Mouse (Mus musculus) kidney, postnatal 25 days (tissue): ENCODE measurements around the gene Ulk4.
"Not testable (repeated sequence)": the region's sequence is repeated elsewhere in the genome, so short reads cannot be mapped to it uniquely, and the experiment has no call there.

ENCODE experiments used
- DNase-seq, 2 experiments: peaks; one replicate each; pipeline ENCODE4 v3.0.0; 2021; ENCODE audit warnings: mixed read lengths in 2 of 2

Gene Ulk4

DNA sequence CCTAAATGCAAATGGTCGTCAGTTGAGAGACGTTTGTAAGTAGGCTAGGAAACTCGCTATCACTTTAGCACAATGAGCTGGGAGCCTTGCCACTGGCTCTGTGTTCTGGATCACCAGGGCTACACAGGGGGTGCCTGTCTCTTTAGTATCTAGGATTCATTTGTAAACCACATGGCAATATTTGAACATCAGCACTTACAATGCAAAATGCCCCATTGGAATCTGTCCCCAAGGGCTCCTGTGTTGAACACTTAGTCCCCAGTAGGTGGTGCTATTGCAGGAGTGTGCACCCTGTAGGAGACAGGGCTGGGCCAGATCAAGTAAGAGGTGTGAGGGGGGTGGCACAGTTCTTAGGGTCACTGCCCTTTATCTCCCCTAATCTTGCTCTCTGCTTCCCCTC lies 217.7 kb downstream of the Ulk4 start:
- peak; percentile 26 to 46 for DNase-seq

GRCm38 (mm10) chr9:121058538-121058937 lies 218.5 kb downstream of the Ulk4 start:
- DNase-seq, result no peak

DNA sequence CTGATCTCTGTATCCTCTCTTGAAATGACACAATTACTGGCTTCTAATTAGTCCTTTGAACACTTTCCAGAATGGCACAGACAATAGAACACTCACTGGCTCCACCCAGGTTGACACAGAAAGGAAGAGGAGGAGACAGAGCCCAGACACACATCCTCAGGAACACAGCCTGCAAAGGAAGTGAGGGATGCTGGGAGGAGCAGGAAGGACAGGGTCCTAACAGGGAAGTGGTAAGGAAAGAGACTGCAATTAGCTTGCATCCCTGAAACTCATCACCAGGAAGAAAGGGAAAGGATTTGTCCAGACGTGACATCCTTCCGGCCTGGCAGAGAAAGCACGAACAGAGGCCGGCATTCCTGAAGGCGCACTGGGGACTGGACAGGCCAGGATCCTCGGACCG lies 218.9 kb downstream of the Ulk4 start:
- DNase-seq, result peak; percentile 58 to 80

DNA sequence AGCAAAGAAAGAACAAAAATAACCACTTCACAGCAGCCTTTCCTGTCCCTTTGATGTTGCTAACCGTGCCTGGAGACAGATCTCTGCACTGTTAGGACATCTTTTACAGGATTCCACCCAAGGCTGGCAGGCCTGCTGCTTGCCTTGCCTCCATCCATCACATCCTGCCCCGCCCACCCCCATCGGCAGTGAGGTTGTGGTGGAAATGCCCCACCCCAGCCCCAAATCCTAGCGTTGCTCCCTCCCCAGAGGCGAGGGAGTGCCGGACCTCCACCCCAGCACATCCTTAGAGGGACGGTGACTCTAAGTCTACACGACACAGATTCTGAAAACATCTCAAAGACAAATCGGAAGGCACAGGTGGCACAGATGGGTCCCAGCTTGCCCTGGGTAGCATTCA lies 219.6 kb downstream of the Ulk4 start:
- peak; percentile 45 to 77 for DNase-seq

DNA sequence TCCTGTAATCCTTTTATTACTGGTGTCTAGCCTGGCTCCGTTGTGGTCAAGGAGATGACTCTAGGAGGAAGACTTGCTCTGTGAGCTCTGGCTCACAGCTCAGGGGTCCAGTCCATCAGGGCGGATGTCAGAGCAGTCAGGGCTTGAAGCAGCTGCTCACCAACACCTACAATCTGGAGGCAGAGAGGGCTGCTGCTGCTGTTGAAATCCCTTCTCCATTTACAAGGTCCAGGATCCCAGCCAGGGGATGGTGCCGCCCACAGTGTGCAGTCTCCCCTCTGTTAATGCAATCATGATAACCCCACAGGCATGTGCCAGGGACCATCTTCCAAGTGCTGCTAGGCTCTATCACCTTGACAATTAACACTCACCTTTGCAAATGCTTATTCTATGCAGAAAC lies 220.5 kb downstream of the Ulk4 start:
- no peak for DNase-seq

DNA sequence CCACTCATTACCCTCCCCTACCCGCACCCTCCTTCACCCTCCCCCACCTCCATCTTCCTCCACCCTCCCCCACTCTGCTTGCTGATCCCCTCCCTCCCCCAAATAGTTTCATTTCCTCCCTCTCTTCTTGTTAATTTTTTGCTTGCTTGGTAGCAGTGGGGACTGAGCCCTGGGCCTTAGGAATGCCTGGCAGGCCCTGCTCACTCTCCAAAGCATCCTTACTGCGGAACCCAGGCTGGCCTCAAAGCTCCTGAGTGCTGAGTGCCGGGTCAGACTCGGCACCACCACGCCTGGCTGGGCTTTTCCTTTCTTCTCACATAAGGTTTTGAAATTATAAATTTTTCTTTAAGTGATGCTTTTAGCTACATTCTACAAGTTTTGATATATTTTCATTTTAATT lies 221.0 kb downstream of the Ulk4 start:
- no peak for DNase-seq

DNA sequence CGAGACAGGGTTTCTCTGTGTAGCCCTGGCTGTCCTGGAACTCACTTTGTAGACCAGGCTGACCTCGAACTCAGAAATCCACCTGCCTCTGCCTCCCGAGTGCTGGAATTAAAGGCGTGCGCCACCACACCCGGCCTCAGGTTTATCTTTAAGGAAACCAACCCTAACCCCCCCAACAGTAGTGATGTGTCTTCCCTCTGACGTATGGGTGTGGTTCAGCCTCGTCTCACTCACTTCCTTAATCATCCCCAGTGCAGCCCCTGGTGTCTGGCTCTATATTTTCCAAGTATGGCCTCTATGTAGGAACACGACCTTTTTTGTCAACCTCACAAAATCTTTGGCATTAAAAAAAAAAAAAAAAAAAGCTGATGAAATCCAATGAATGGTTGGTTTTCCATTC lies 231.3 kb downstream of the Ulk4 start:
- DNase-seq, result not testable (repeated sequence)

GRCm38 (mm10) chr9:121044471-121045206 lies 232.4 kb downstream of the Ulk4 start:
- DNase-seq, result no peak

DNA sequence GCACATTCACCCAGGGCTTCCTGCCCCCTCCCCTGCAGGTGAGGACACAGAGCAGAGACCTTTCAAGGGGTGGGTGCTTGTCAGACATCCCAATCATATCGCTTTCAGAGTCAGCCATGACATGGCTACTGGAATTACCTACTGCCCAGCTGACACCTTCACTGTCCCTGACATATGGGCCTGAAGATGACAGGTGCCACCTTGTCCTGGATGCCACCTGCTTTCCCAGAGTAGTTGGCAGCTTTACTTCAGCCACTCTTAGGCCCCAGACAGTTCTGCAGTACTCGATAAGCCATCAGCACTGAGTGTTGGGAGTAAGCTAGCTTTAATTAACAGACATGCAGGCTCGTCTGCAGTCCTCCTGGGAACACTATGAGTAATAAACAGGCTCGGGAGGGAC lies 234.0 kb downstream of the Ulk4 start:
- no peak for DNase-seq

DNA sequence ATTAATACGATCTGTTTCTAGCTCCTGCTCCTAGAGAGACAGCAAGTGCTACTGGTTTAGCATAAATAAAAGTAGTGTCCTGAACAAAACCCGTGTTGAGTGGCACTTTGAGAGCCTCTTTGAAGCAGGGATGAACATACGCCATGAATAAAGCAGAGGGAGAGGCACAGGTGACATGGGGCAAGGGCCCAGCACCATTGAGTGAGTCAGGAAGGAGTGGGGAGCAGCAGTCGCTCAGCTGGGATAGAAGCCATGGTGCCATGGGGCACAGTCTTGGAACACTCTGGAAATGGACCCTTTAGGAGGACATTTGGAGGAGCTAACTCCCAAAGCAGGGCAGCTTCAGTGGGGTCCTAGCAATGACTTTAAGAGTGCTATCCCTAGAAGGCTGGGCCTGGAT lies 238.6 kb downstream of the Ulk4 start:
- no peak for DNase-seq

DNA sequence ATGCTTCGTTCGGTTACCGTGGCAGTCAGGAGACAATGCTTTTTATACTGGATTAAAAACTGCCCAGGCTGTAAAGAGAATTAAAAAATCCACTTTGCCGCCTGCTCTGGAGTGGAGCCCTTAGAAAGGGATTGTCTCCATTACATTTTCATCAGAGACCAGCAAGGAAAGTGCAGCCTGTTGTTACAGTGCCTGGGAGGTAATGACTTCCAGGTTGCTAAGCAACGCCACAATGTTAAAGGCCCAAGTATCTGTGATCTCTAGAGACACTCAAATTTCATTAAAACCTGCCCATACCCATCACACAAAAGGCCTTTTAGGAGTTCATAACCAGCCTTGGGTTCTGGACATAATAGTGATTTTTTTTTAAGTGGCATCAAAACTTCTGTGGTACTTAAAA lies 239.0 kb downstream of the Ulk4 start:
- no peak for DNase-seq

- DNase-seq, result no peak
Observed at GRCm38 (mm10) chr9:121035296-121035695, 241.7 kb downstream of the Ulk4 start.

GRCm38 (mm10) chr9:121033596-121033995 lies 243.4 kb downstream of the Ulk4 start:
- no peak for DNase-seq

DNA sequence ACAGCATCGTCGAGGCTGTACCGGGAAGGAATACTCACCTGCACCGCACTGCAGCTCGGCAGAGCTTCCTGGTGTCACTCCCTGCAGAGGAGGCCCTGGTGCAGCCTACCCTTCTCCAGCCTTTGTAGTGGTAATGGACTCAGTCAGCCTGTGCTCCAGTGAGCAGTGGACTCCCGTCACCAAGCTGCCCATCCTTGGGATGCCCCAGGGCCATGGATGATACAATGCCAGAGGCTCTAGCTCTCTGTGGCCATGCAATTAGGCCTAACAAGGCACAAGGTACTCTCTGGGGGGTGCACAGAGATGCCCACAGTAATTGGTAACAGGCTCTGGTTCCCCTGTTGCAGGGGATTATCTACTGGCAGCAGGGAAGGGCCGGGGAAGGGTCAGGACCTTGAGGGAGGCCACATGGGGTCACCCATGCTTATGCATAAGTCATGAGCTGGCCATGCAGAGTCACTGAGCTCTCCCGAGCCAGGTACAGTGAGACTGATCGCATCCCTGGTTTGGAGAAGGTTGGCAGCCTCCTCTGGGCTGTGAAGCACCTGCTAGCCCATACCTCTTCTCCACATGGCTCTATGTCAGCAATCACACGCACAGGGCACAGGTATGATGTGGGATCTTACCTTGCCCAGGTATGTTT lies 244.6 kb downstream of the Ulk4 start:
- DNase-seq, result no peak

DNA sequence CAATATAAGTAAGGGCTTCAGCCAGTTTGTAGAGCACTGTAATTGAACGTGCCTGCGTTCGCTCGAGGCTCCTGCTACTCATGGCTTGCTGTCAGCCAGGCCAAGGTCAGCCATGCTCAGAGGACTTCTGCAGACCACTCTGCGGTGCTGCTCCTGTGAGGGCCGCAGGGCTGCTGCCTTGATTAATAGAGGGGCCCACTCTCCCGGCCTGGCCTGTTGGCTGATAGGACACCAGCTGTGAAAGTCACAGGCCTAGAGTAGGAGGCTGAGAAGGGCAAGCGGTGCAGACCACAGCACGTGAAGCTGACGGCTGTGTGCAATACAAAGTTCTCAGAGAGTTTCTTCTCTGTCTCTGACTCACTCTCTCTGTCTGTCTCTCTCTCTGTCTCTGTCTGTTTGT lies 246.0 kb downstream of the Ulk4 start:
- DNase-seq, result no peak

DNA sequence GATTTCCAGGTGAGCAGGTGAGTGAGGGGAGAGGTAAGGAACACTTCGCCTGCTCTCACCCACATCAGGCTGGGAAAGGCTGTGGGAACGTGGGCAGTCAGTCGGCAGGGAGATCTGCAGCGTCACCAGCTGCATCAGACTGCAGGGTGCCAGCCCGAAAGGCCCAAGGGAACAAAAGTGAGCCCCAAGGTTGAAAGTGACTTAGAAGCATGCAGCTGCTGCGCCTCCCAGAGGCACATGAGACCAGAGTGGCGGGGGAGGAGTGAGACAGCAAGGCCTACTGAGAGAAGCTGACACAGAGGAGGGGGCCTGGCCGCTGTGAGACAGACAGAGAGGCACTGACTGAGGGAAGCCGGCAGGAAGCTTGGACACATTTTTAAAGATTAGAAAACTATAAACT lies 247.2 kb downstream of the Ulk4 start:
- DNase-seq, result no peak

- no peak for DNase-seq
Observed at GRCm38 (mm10) chr9:121023526-121024264, 253.3 kb downstream of the Ulk4 start.

DNA sequence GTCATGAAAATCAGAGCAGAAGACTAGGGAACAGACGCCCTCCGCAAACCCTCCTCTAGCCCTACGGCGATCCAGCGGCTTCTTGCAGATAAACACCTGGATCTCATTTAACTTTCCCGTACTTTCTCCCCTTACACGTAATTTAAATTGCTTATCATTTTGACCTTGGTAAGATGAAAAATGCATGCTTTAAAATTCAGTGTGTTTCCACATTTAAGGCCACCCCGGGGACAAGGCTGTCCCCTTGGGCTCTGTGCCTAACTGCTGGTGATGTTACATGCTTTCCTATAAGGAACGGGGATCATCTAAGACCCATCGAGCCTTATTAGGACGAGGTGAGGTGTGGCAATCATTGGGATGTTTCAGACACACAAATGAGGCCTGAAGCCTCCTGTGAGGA lies 256.6 kb downstream of the Ulk4 start:
- no peak for DNase-seq

DNA sequence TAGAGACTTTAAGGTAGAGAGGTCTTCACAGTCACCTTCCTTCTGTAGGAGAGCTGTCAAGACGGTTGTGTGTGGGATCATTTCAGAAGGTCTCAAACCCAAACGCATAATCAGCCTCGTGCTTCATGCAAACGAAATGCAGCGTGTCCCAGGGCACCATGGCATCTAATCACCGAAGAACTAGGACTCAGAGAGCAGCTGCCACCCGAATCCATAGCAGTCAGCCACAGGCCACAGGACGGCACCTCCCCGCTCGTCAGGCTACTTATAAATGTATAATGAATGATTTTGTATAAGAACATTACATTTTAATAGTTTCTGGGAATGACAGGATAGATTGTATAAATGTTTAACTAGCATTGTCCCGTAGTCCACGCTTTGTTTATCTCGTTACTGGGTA lies 257.1 kb downstream of the Ulk4 start:
- no peak for DNase-seq

GRCm38 (mm10) chr9:121018524-121019315 lies 258.3 kb downstream of the Ulk4 start:
- DNase-seq, result no peak

DNA sequence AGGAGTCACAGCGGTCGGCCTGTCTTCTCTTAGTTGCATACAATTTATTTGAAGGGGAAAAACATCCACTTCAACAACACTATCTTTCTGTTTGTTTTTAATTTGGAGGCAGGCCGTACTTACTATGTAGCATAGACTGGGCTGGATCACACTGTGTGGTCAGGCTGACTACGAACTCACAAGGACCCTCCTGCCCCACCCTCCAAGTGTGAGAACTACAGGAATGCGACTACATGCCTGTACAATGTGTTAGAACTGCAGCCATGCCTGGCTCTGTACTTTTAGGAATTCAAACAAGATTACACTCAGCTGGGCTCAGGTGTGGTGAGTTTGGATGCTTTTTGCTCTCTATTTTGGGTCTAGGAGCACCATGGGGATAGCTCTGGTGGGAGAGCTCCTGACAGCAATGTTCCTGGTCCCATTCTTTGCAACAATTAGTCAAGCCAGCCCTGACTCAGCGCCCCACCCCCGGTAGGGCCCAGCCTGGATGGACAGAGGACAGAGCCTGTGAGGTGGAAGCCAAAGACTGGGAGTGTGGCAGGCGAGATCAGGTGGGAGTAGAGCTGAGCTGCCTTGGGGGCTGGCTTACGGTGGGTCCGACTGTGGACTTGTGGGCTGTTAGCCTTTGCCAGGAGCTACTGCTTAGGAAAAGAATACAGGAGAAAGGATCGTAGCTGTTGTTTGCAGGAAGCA lies 261.0 kb downstream of the Ulk4 start:
- no peak for DNase-seq

DNA sequence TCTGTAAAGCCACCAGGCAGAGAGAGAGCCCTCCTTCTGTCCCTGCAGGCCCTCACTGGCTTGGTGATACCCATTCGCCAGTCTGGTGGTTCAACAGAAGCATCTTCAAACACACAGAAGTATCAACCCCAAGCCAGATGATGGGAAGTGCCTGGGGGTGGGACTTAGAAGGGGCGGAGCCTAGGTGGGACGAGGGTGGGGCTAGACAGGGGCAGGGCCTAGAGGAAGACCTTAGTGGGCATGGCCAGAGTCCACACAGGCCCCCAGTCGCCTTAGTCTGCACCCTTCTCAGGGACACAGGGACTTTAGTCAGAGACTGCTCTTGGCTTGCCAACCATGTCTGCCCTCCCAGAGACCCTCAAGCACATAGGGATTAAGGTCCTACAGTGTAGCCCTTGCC lies 265.5 kb downstream of the Ulk4 start:
- no peak for DNase-seq

DNA sequence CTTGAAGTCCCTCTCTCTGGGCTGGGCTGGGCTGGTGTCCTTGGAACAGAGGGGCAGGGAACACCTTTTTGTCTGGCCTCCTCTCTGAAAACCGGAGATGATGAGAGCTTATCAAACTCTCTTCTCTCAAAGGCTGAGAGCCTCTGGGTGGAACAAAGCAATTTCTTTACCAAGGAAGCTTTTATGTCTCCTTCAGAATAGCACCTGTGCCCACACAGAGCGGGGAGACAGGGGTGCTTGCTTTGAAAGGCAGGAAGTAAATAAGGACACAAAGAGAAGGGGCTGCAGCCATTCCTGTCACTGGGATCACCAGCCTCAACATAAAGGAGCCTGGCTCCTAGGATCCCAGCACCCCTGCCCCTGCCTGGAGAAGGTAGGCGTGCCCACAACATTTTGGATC lies 266.5 kb downstream of the Ulk4 start:
- DNase-seq, result no peak
